Mouse (Mus musculus): ENCODE data around the gene Abca7. TPM values are rescaled to one million over a fixed set of nuclear protein-coding genes. Genes with fewer than 3 reads are reported as not detected.
A peak's percentile ranks its signal among the peaks of the same experiment; 100 is the strongest.

Gene Abca7
- polyA plus RNA-seq, 1 experiment, result 5.4 TPM

- Histone ChIP-seq H3K4me3 (ENCODE audit: insufficient read depth, low read depth, low read length) (peak within 1 kb of the TSS; percentile 92), H3K4me1 (ENCODE audit: control insufficient read depth, insufficient read depth, insufficient read length, low read length) (peaks cover 32% of the 10 kb centered on the region), H3K27ac (replicated peaks; ENCODE audit: low read depth, low read length) (peak within 1 kb of the TSS; percentile 84)
Observed at GRCm38 (mm10) chr10:79984195-79984816, 12.0 kb upstream of the Abca7 start, which contains the start of gene Tmem259. TSS of gene Tmem259 (minus strand) at chr10:79984330.

- Histone ChIP-seq H3K4me1 (ENCODE audit: control insufficient read depth, insufficient read depth, insufficient read length, low read length) (peaks cover 30% of the 10 kb centered on the region), H3K27ac (replicated peaks; ENCODE audit: low read depth, low read length) (peak overlapping the region; percentile 63), H3K4me3 (ENCODE audit: insufficient read depth, low read depth, low read length) (peak overlapping the region; percentile 70)
Observed at GRCm38 (mm10) chr10:79984871-79985270, 11.4 kb upstream of the Abca7 start.

GRCm38 (mm10) chr10:79985334-79986231 lies 10.7 kb upstream of the Abca7 start:
- Histone ChIP-seq H3K4me3 (ENCODE audit: insufficient read depth, low read depth, low read length) (peak overlapping the region; percentile 55), H3K27ac (replicated peaks; ENCODE audit: low read depth, low read length) (peak overlapping the region; percentile 78), H3K4me1 (ENCODE audit: control insufficient read depth, insufficient read depth, insufficient read length, low read length) (peaks cover 26% of the 10 kb centered on the region)

- peak overlapping the region; percentile 52 for H3K4me3 ChIP-seq (ENCODE audit: insufficient read depth, low read depth, low read length)
- H3K27ac ChIP-seq (replicated peaks; ENCODE audit: low read depth, low read length), result peak overlapping the region; percentile 78
- peaks cover 25% of the 10 kb centered on the region for H3K4me1 ChIP-seq (ENCODE audit: control insufficient read depth, insufficient read depth, insufficient read length, low read length)
Observed at GRCm38 (mm10) chr10:79986232-79986878, 9.9 kb upstream of the Abca7 start.

GRCm38 (mm10) chr10:79986963-79987362 lies 9.3 kb upstream of the Abca7 start:
- Histone ChIP-seq H3K4me1 (ENCODE audit: control insufficient read depth, insufficient read depth, insufficient read length, low read length) (peaks cover 20% of the 10 kb centered on the region), H3K4me3 (ENCODE audit: insufficient read depth, low read depth, low read length) (peak overlapping the region; percentile 2; the same call in 1 of the 2 replicates), H3K27ac (replicated peaks; ENCODE audit: low read depth, low read length) (peak overlapping the region; percentile 98)

GRCm38 (mm10) chr10:79987771-79988505 lies 8.4 kb upstream of the Abca7 start:
- Histone ChIP-seq H3K4me1 (ENCODE audit: control insufficient read depth, insufficient read depth, insufficient read length, low read length) (peaks cover 13% of the 10 kb centered on the region), H3K27ac (replicated peaks; ENCODE audit: low read depth, low read length) (peak overlapping the region; percentile 98), H3K4me3 (ENCODE audit: insufficient read depth, low read depth, low read length) (peak overlapping the region; percentile 94)

- H3K4me1 ChIP-seq (ENCODE audit: control insufficient read depth, insufficient read depth, insufficient read length, low read length), result peaks cover 11% of the 10 kb centered on the region
- H3K4me3 ChIP-seq (ENCODE audit: insufficient read depth, low read depth, low read length), result peak within 1 kb of the TSS; percentile 94
- H3K27ac ChIP-seq (replicated peaks; ENCODE audit: low read depth, low read length), result peak within 1 kb of the TSS; percentile 98
Observed at GRCm38 (mm10) chr10:79988506-79989271, 7.6 kb upstream of the Abca7 start, which contains the start of gene Cnn2. TSS of gene Cnn2 (plus strand) at chr10:79988584.

- Histone ChIP-seq H3K4me3 (ENCODE audit: insufficient read depth, low read depth, low read length) (peak overlapping the region; percentile 94), H3K4me1 (ENCODE audit: control insufficient read depth, insufficient read depth, insufficient read length, low read length) (peaks cover 11% of the 10 kb centered on the region), H3K27ac (replicated peaks; ENCODE audit: low read depth, low read length) (peak overlapping the region; percentile 93)
Observed at GRCm38 (mm10) chr10:79989272-79989786, 7.0 kb upstream of the Abca7 start.

GRCm38 (mm10) chr10:79989870-79990269 lies 6.4 kb upstream of the Abca7 start:
- peaks cover 11% of the 10 kb centered on the region for H3K4me1 ChIP-seq (ENCODE audit: control insufficient read depth, insufficient read depth, insufficient read length, low read length)
- peak overlapping the region; percentile 94; the same call in 1 of the 2 replicates for H3K4me3 ChIP-seq (ENCODE audit: insufficient read depth, low read depth, low read length)
- 0 out of 2 replicates have a peak overlapping the region, but pooled peaks have one; percentile 3 for H3K27ac ChIP-seq (replicated peaks; ENCODE audit: low read depth, low read length)

GRCm38 (mm10) chr10:79991099-79991498 lies 5.2 kb upstream of the Abca7 start:
- Histone ChIP-seq H3K4me3 (ENCODE audit: insufficient read depth, low read depth, low read length) (no peak overlapping the region), H3K4me1 (ENCODE audit: control insufficient read depth, insufficient read depth, insufficient read length, low read length) (peaks cover 7% of the 10 kb centered on the region), H3K27ac (replicated peaks; ENCODE audit: low read depth, low read length) (no peak overlapping the region)

- Histone ChIP-seq H3K4me1 (ENCODE audit: control insufficient read depth, insufficient read depth, insufficient read length, low read length) (peaks cover 4% of the 10 kb centered on the region), H3K27ac (replicated peaks; ENCODE audit: low read depth, low read length) (no peak overlapping the region), H3K4me3 (ENCODE audit: insufficient read depth, low read depth, low read length) (no peak overlapping the region)
Observed at GRCm38 (mm10) chr10:79991548-79991947, 4.7 kb upstream of the Abca7 start.

- H3K27ac ChIP-seq (replicated peaks; ENCODE audit: low read depth, low read length), result no peak overlapping the region
Observed at GRCm38 (mm10) chr10:79994397-79995115, 1.7 kb upstream of the Abca7 start.

GRCm38 (mm10) chr10:79995636-79996035 lies 658 bp upstream of the Abca7 start:
- Histone ChIP-seq H3K27ac (replicated peaks; ENCODE audit: low read depth, low read length) (no peak overlapping the region), H3K4me3 (ENCODE audit: insufficient read depth, low read depth, low read length) (no peak overlapping the region), H3K4me1 (ENCODE audit: control insufficient read depth, insufficient read depth, insufficient read length, low read length) (no peaks in the 10 kb centered on the region)

More at GRCm38 (mm10) chr10:79994397-79995115, 1.7 kb upstream of the Abca7 start:
- H3K4me3 ChIP-seq (ENCODE audit: insufficient read depth, low read depth, low read length), result no peak overlapping the region
- H3K4me1 ChIP-seq (ENCODE audit: control insufficient read depth, insufficient read depth, insufficient read length, low read length), result no peaks in the 10 kb centered on the region

Measured in brown adipose tissue, adult 24 weeks (tissue).